Mouse (Mus musculus) megakaryocyte, embryonic 14.5 days (primary cell): Measurements from ENCODE around the gene Rfx4.

Source experiments
- FLI1 ChIP-seq: IDR thresholded peaks from 2 replicates; pipeline ENCODE4 v1.6.1; 2012; ENCODE audit warnings: low read length, inconsistent platforms, mixed read lengths
- GATA1 ChIP-seq: IDR thresholded peaks from 3 replicates; pipeline ENCODE4 v1.6.1; 2012; ENCODE audit warnings: mixed read lengths, low read length, inconsistent platforms, borderline replicate concordance

DNA sequence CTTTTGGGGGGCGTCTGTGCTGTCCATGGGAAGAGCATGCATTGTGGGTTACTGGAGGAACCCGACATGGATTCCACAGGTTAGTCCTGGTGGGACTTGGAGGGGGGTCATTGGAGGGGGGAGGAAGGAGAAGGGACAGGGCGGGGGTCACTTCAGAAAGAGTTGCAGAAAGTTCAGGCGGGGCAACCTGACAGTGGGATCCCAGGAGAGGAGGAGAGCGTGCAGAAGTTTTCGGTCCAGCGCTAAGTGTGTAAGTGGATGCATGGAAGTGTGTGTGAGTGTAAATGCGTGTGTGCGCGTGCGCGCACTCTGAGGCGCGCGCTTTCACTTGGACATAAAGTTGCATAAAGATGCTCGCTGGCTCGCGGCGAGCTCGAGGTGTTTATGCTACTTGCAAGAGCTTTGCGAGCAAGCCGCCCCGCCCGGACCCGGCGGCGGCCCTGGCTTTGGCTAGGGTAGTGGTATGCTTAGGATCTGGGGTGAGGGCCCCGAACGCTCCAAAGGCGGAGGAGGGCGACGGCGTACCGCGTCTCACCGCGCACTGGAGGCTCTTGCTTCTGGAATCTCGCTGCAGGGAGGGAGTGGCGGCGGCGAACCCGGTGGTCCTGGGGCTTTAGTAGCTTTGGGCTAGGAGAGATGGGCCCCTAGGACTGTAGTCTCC is 703 bp downstream of the Rfx4 start:
- TF ChIP-seq GATA1, result no peak
- no peak for TF ChIP-seq FLI1
